Mouse (Mus musculus): ENCODE data around the gene Crebbp.

Crebbp gene

DNA sequence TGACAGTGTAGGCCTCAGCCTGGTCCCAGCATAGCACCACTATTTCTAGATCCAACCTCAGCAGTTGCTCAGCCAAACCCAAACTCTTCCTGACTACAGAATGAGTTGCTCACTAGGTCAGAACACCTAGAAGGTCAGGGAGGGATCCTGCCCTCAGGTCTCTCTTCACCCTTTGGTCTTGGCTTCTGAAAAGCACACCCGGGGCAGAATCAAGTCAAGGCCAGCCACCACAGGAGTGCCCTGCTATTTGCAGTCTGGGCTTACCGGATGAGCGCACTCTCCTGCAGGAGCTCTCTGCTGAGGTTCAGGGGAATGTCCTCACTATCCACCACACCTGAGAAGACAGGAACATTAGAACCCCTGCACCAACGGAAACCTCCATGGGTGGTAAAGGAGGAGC lies 161.2 kb downstream of the Crebbp start:
- DNase-seq (ENCODE audit: extremely low read depth, insufficient read length, low spot score): no peak

DNA sequence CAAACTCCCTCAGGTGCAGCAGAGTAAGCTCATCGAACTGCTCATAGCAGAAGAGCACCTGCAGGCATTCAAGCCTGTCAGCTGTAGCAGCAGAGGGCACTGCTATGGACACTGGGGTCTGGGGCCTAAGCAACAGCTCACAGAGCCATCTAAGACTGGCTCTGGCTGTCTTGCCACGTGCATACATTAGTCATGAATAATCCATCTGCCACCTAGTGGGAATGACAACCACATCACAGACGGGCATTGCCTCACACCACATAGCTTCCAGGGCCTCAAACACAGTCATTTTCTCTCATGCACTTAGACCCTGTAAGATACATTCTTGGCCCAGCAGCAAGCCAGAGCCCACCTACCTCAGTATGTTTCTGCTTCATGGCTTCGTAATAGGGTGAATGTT lies 168.3 kb downstream of the Crebbp start:
- DNase-seq (ENCODE audit: extremely low read depth, insufficient read length, low spot score): no peak

DNA sequence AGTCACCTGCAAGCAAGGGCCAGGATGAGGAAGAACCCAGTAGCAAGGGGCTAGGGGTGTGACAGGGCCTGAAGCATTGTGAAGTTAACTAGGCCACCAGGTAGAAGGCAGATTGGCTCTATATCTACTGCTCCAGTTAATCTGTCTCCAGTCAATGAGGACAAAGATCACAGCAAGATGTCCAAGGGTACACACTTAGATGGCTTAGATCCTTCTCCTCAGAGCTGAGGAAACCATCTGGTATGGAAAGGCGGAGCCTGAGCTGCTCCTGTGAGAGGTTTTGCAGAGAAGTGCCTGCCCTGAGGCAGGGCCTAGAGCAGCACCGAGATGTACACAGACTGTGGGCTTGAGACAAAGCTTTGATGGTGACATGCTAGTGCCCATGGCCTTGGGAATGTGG lies 169.7 kb downstream of the Crebbp start:
- no peak for DNase-seq (ENCODE audit: extremely low read depth, insufficient read length, low spot score)

DNA sequence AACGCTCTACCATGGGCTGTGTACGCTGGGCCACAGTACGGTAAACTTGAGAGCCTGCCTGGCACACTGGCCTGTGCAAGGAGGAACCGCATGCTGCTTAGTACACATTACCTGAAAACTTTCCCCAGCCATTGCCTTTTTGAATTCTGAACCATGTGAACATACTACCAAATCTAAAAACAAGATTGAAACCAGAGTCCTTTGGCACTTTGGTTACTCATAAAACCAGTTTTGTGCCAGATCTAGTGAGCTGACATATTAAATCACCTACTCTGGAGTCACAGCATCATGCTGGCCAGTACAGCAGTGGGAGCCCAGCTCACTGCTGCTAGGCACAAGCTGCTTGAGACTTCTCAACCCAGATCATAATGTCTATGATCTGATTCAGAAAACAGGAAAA lies 172.2 kb downstream of the Crebbp start:
- DNase-seq (ENCODE audit: extremely low read depth, insufficient read length, low spot score): no peak

DNA sequence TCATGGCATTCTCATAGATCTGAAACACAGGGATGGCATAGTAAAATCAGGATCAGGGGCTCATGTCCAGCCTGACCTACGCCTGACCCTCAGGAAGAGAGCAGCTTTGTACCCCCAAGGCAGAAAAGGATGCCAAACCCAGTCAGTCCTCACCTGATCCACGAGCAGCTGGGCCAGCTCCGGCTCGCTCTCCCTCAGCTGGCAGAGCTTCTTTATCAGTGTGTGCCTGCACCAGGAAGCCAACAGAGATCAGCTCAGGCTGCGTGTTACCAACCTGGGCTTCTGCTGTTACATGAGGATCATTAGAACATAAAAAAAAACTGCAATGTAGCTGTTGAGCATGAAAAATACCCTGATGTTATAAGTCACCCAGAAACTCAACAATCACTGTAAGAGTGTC lies 173.6 kb downstream of the Crebbp start:
- DNase-seq (ENCODE audit: extremely low read depth, insufficient read length, low spot score): no peak

DNA sequence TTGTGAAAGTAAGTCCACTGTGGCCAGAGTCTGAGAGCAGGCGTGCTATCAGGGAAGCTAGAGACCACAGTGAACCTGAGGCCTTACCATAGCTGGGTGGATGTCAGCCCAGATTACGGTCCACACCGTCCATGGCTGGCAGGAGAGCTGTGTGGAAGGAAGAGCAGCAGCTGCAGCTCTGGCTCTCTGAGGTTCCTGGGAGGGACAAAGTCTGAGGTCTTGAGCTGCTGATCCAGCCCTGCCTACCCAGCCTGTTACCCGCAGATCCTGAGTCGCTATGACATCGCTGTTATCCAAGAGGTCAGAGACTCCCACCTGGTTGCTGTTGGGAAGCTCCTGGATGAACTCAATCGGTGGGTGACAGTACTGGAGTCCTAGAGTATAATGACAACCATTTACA lies 176.1 kb downstream of the Crebbp start:
- DNase-seq (ENCODE audit: extremely low read depth, insufficient read length, low spot score): no peak

DNA sequence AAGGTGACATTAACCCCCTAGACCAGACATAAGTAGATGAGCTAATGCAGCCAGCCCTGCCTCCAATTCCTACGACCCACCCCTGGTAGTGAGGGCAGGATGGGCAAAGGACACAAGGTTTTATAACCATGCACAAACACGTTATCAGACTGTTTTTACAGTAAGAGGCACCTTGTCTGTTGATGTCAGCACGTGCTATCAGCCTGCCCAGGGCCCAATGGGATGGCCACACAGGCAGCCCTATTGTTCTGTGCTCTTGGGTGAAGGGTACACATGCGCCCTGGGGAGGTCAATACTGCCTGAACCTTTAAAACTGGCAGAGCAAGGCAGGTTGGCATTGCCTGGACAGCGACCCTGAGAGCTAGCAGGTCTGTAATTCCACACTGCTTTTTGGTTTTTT lies 177.0 kb downstream of the Crebbp start, which contains the start of gene Dnase1:
TSS of gene Dnase1 (plus strand) at position 136 of the 400 bp plus-strand sequence.
- no peak for DNase-seq (ENCODE audit: extremely low read depth, insufficient read length, low spot score)

DNA sequence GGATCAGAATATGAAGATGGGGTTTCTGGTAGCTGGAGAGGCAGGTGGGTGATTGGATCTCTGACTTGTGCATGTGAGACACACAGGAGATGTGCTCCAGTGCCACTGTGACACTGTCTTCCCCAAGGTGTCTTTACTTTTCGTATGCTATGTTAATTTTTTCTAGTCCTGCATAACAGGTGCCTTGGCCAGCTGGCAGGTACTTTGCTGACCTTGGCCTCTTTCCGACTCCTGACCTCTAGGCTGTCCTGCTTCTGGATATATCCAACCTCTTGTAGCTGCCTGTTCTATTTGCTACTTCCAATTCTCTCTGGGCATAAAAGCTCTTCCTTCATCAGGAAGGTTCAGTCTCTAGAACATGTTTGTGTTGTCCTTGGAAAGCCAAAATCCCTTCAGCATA lies 178.2 kb downstream of the Crebbp start:
- no peak for DNase-seq (ENCODE audit: extremely low read depth, insufficient read length, low spot score)

DNA sequence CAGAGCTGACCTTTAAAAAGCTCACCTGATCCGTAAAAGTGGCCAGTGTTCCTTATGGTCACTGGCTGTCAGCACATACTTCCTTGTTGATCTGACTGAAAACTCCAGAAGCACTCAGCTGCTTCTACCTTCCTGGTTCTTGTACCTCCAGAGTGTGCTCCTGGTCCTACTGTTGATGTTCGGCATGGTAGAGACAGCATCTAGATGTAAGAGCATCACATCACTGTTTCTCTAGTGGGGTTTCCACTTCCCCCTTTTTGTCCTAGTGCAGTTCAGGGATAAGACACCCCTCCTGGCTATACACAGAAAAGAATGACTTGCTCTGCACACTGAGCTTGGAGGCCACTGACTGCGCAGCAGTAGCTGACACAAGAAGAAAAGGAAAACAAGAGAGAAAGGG lies 179.3 kb downstream of the Crebbp start:
- no peak for DNase-seq (ENCODE audit: extremely low read depth, insufficient read length, low spot score)

DNA sequence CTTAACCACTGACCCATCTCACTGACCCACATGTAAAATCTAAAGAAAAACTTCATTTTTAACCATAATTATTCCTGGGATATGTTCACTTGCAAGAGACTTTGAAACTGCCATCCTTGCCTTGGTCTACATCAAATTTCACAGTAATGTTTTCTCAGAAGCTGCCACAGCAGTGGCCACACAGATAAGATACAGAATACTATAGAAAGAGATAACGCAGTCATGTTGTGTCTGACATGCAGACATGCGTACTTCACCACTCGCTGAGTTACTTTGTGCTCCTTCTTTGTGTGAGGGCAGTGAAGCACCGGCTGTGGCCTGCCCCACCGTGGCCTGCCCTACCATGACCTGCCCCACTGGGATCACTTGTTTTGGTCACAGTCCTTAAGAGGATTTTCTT lies 179.8 kb downstream of the Crebbp start:
- DNase-seq (ENCODE audit: extremely low read depth, insufficient read length, low spot score): no peak

DNA sequence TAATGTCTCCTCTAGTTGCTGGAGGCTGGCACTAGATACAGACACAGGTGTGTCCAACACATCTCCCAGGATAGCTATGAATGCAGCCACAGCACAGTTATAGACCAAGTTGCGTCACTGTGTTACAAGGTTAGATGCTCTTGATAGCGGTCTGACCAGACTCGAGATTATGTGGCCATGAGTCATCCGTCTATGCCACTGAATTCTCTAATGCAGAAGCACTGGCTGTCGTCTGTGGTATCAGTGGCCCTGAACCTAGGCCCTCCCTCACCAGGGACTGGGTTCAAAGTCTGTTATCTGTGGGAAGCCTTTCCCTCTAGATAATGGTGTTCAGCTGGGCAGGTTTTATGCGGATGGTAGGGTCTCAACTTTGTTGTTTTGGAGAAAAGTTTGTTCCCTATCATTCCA lies 181.5 kb downstream of the Crebbp start:
- no peak for DNase-seq (ENCODE audit: extremely low read depth, insufficient read length, low spot score)

DNA sequence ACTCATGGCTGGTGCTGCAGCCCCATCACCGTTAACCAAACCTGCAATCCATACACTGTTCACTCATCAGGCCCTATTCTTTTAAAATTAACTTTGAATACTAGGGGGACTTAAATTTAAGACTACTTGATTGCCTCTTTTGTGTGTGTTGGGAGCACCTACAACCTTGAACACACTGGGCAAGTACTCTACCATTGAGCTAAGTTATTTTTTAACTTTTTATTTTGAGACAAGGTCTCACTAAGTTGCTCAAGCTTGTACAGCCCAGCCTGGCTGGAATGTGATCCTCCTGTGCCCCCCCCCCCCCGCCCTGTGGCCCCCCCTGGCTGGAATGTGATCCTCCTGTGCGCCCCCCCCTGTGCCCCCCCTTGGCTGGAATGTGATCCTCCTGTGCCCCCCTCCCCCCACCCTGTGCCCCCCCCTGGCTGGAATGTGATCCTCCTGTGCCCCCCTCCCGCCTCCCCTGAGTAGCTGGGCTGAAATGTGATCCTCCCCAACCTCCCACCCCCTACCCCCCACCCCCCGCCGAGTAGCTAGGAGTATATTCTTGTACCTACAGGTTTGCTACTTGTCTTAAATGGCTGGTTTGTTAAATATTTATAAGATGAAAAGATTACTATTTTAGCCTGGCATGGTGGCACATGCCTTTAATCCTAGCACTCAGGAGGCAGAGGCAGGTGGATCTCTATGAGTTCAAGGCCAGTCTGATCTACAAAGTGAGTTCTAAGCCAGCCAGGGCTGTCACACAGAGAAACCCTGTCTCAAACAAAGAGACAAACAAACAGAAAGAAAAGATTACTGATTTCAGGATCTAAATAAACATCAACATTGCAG lies 182.1 kb downstream of the Crebbp start:
- no peak for DNase-seq (ENCODE audit: extremely low read depth, insufficient read length, low spot score)

All from 3134 (cell line).